Mouse (Mus musculus) liver, postnatal 0 days (tissue): ENCODE measurements around the gene Osbpl9. TPM values are rescaled to one million over a fixed set of nuclear protein-coding genes. Genes with fewer than 3 reads are reported as not detected.

Experiments
- ATAC-seq: fragments of 200-750 bp; cut with Nextera tagmentation; 2 replicates; pipeline ENCODE4 v1.8.0; 2017; ENCODE audit warnings: mild to moderate bottlenecking, moderate library complexity
- DNase-seq: peaks from one replicate; pipeline ENCODE4 v3.0.0-alpha.2; 2016
- H3K27ac ChIP-seq: fragments of 300-500 bp; sonication (generic); 2 replicates; pipeline ENCODE4 v1.5.1; 2014; ENCODE audit warnings: antibody characterized with exemption, moderate library complexity, mild to moderate bottlenecking, low read depth
- H3K27me3 ChIP-seq: fragments of 300-500 bp; sonication (generic); 2 replicates; pipeline ENCODE4 v1.6.1; 2014; ENCODE audit warnings: low read length, control low read depth, mixed read lengths; ENCODE audit not compliant: insufficient read depth
- H3K36me3 ChIP-seq: fragments of 300-500 bp; sonication (generic); replicated peaks from 2 replicates; pipeline ENCODE4 v1.6.1; 2014; ENCODE audit warnings: mild to moderate bottlenecking, control low read depth, low read length, moderate library complexity, mixed read lengths; ENCODE audit not compliant: insufficient read depth
- H3K4me1 ChIP-seq: fragments of 300-500 bp; sonication (generic); 2 replicates; pipeline ENCODE4 v1.6.1; 2014; ENCODE audit warnings: antibody characterized with exemption, mild to moderate bottlenecking, control low read depth; ENCODE audit not compliant: insufficient read depth
- H3K4me2 ChIP-seq: fragments of 300-500 bp; sonication (generic); 2 replicates; pipeline ENCODE4 v1.6.1; 2014; ENCODE audit warnings: low read depth, mild to moderate bottlenecking, low read length, moderate library complexity, mixed read lengths
- H3K4me3 ChIP-seq: fragments of 300-500 bp; sonication (generic); 2 replicates; pipeline ENCODE4 v1.5.1; 2014; ENCODE audit warnings: low read depth, low read length
- H3K9ac ChIP-seq: fragments of 300-500 bp; sonication (generic); replicated peaks from 2 replicates; pipeline ENCODE4 v1.6.1; 2014; ENCODE audit warnings: mild to moderate bottlenecking, moderate library complexity
- H3K9me3 ChIP-seq: fragments of 300-500 bp; sonication (generic); 2 replicates; pipeline ENCODE4 v1.6.1; 2016; ENCODE audit warnings: mild to moderate bottlenecking, control low read depth, low read length, mixed read lengths
- CTCF ChIP-seq: sonication (generic); IDR thresholded peaks from 2 replicates; pipeline ENCODE4 v1.5.1; 2016; ENCODE audit warnings: antibody characterized with exemption, low read depth
- EP300 ChIP-seq: IDR thresholded peaks from 2 replicates; pipeline ENCODE4 v1.6.1; 2016; ENCODE audit warnings: antibody characterized with exemption, low read depth, mild to moderate bottlenecking
- WGBS: fragments of 180-500 bp; shearing (Covaris S2); extraction: QIAGEN DNeasy Blood & Tissue Kit; methylation state at CpG from one replicate; pipeline ENCODE4 v1.1.7; 2014; ENCODE audit not compliant: insufficient replicate concordance; 5-methylcytosine and 5-hydroxymethylcytosine counted together
- polyA plus RNA-seq: library from polyadenylated mRNA; unstranded; fragments of >200 nt; fragmentation: Nextera tagmentation; extraction: Ambion mirVana; gene quantifications from 2 replicates; pipeline ENCODE4 v1.2.1, GENCODE M21; 2015

Gene Osbpl9
- polyA plus RNA-seq, 1 experiment from 2014 or later: 28.2 TPM

DNA sequence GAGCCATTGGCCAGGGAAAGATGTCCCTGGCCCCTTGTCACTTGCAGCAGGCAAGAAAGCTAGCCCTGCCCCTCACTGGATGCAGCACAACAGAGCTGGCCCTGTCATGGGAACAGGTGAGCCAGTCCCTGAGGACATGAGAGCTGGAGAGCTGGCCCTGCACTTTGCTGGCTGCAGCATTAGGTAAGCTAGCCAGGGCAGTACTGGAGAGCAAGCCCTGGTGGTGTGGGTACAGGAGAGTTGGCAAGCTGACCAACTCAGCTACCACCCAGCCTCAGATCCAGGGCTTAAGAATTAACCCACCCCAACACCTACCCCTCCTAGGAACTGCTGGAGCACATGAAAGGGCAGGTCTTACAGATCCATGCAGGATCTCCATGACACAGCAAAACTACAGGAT lies 73.1 kb downstream of the Osbpl9 start:
- no peaks in the 10 kb centered on the region for H3K27me3 ChIP-seq
- ATAC-seq (no peak), DNase-seq (no peak)
- no peaks in the 10 kb centered on the region for H3K4me1 ChIP-seq
- no peak overlapping the region for H3K4me2 ChIP-seq
- H3K4me3 ChIP-seq: no peak overlapping the region
- no peak overlapping the region for H3K27ac ChIP-seq
- H3K9me3 ChIP-seq: no peaks in the 10 kb centered on the region
- no peak for TF ChIP-seq CTCF
- no peak for TF ChIP-seq EP300
- no peak overlapping the region for H3K9ac ChIP-seq
- 0 out of 2 replicates have a peak, but pooled peaks cover 2% of the 10 kb centered on the region for H3K36me3 ChIP-seq

GRCm38 (mm10) chr4:109128017-109128416 lies 74.1 kb downstream of the Osbpl9 start:
- ATAC-seq: no peak
- 86% methylated on average over 9 of the region's 9 CpGs for WGBS

DNA sequence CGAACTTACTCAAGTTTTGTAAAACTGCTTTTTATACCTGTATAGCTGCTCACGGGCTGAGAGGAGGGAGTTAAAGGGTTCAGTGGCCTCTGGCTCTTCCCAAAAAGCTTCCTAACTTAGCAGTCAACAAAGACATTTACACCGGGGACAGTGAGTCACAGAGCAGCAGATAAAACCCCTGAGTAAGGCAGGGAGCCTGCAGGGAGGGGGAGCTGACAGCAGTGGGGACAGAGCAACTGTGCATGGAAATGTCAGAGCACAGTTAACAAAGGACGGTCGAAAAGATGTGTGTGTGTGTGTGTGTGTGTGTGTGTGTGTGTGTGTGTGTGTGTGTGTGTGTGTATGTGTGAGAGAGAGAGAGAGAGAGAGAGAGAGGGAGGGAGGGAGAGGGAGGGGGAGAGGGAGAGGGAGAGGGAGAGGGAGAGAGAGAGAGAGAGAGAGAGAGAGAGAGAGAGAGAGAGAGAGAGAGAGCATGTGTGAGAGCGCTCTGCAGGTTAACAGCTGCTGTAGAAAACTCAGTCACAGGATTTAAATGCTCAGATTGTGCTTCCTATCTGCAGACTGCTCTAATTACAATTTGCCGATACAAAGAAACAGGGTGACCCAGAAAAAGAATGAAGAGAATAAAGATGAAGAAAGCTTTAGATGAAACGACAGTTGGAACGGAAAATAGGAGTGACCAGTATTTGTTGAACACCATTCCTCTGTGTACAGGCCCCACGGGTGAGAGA lies 75.1 kb downstream of the Osbpl9 start:
- H3K27me3 ChIP-seq: no peaks in the 10 kb centered on the region
- no peaks in the 10 kb centered on the region for H3K36me3 ChIP-seq
- TF ChIP-seq EP300 (no peak), CTCF (no peak)
- DNase-seq (no peak), ATAC-seq (no peak)
- WGBS: 66% methylated on average over 10 of the region's 10 CpGs
- no peak overlapping the region for H3K4me3 ChIP-seq
- no peak overlapping the region for H3K4me2 ChIP-seq
- no peaks in the 10 kb centered on the region for H3K9me3 ChIP-seq
- H3K4me1 ChIP-seq: peaks cover 13% of the 10 kb centered on the region
- no peak overlapping the region for H3K27ac ChIP-seq
- no peak overlapping the region for H3K9ac ChIP-seq

More at GRCm38 (mm10) chr4:109128017-109128416, 74.1 kb downstream of the Osbpl9 start:
- no peak for DNase-seq
- H3K27ac ChIP-seq: no peak overlapping the region
- H3K36me3 ChIP-seq: 0 out of 2 replicates have a peak, but pooled peaks cover 2% of the 10 kb centered on the region
- H3K27me3 ChIP-seq: no peaks in the 10 kb centered on the region
- H3K4me2 ChIP-seq: no peak overlapping the region
- H3K9me3 ChIP-seq: no peaks in the 10 kb centered on the region
- H3K4me1 ChIP-seq: peaks cover 8% of the 10 kb centered on the region
- H3K9ac ChIP-seq: no peak overlapping the region
- TF ChIP-seq CTCF (no peak), EP300 (no peak)
- no peak overlapping the region for H3K4me3 ChIP-seq

- Histone ChIP-seq H3K4me3 (no peak overlapping the region), H3K27me3 (no peaks in the 10 kb centered on the region), H3K9me3 (no peaks in the 10 kb centered on the region), H3K27ac (no peak overlapping the region), H3K36me3 (no peaks in the 10 kb centered on the region), H3K9ac (no peak overlapping the region), H3K4me2 (no peak overlapping the region), H3K4me1 (peaks cover 13% of the 10 kb centered on the region)
- DNase-seq: no peak
- TF ChIP-seq CTCF (no peak), EP300 (no peak)
- ATAC-seq: no peak
- WGBS: 76% methylated on average over 2 of the region's 2 CpGs
Measured at GRCm38 (mm10) chr4:109125746-109126425, 76.2 kb downstream of the Osbpl9 start.

DNA sequence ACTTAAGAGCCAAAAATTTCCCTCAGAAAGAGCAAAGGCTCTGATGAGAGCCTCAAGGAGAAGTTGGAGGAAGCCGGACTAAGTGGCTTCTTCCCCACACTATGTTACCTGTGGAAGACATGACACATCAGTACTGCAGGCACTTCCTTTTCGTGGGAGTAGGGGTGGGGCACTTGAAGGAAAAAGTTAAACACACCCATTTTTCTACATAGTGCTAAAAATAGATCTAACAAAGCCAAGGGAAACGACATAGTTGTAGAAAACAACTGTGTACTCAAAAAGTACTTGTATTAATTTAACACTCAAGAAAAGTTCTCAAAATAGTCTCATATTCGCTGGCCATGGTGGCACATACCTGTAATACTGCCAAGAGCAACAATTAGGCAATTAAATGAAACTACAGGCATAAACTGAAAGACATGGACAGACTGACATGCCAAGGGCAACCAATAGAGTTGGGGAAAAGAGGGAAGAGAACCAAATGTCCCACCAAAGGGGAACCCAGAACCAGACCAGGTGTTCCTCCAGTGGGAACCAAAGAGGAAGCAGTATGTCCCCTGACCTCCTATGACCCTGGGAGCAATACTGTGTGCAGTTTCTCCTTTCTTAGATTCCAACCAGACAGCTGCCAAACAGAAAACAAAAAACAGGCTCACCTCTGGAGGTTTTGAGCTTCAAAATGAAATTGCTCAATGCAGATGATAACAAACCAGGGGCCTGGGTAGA lies 79.1 kb downstream of the Osbpl9 start:
- Histone ChIP-seq H3K9ac (no peak overlapping the region), H3K27ac (no peak overlapping the region), H3K9me3 (no peaks in the 10 kb centered on the region), H3K4me1 (peaks cover 21% of the 10 kb centered on the region), H3K27me3 (no peaks in the 10 kb centered on the region), H3K4me2 (no peak overlapping the region), H3K4me3 (no peak overlapping the region), H3K36me3 (no peaks in the 10 kb centered on the region)
- no peak for ATAC-seq
- WGBS: 42% methylated on average over 4 of the region's 4 CpGs
- TF ChIP-seq CTCF (no peak), EP300 (no peak; the same call in 1 of the 2 replicates)
- DNase-seq: no peak

DNA sequence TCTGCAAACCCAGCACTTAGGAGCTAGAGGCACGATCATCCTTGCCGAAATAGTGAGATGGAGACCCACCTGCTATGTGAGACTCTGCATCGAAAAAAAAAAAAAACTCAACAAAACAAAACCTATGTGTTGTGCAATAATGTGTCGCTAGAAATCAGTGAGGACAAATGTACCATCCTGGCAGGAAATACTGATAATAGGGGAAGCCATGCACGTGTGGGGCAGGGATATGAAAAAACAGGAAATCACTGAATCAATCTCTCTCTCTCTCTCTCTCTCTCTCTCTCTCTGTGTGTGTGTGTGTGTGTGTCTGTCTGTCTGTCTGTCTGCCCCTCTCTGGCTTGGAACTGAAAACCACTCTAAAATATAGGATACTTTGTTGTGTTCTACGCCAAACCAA lies 81.3 kb downstream of the Osbpl9 start:
- ATAC-seq: no peak
- no peaks in the 10 kb centered on the region for H3K36me3 ChIP-seq
- 42% methylated on average over 6 of the region's 6 CpGs for WGBS
- H3K4me1 ChIP-seq: peaks cover 28% of the 10 kb centered on the region
- DNase-seq: no peak
- H3K9me3 ChIP-seq: no peaks in the 10 kb centered on the region
- H3K4me2 ChIP-seq: no peak overlapping the region
- H3K9ac ChIP-seq: no peak overlapping the region
- no peak overlapping the region; the same call in 1 of the 2 replicates for H3K27ac ChIP-seq
- H3K4me3 ChIP-seq: no peak overlapping the region
- TF ChIP-seq EP300: 0 out of 2 replicates have a peak, but pooled peaks have one; percentile 20
- TF ChIP-seq CTCF: no peak
- H3K27me3 ChIP-seq: no peaks in the 10 kb centered on the region
